Mouse (Mus musculus): ENCODE data around the gene Lin54.
"Not testable (repeated sequence)": the region's sequence is repeated elsewhere in the genome, so short reads cannot be mapped to it uniquely, and the experiment has no call there.

The Lin54 gene

DNA sequence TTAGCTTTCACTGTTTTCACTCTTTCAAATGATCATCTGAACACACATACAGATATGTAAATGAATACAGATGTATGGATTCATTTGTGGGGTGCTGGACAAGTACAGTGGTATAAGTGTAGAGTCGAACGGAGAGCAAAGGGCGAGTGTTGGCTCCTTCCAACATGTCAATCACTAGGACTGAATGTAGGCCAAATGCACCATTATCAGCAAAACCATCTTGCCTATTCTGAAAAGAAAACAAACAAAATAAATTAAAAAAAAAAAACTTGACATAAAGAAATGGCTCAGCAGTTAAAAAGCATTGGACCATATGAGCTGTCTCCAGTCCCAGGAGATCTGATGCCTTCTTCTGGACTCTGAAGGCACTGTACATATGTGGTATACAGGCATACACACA, 12.2 kb downstream of the Lin54 start:
- DNase-seq (ENCODE audit: low spot score) = no peak

DNA sequence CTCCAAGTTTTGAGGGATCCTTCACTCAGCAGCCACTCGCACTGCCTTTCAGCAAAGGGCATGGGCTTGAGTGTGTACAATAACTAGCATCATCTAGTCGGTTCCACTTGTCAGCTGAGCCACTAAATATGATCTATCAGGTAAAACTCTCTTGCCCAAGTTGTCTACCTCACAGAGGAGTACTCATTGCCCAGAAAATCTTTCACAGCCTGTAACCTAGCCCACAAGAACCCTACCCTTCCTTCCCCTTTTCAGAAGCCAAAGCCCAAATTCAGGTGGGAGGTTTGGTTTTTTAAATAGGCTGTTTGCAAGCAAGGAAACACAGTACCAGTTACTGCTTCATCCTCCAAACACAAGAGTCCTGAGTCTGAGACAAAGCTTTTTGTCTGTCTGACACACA, 13.3 kb downstream of the Lin54 start:
- no peak for DNase-seq (ENCODE audit: low spot score)

- no peak for DNase-seq (ENCODE audit: low spot score)
Measured at GRCm38 (mm10) chr5:100483569-100483968, 16.9 kb downstream of the Lin54 start.

DNA sequence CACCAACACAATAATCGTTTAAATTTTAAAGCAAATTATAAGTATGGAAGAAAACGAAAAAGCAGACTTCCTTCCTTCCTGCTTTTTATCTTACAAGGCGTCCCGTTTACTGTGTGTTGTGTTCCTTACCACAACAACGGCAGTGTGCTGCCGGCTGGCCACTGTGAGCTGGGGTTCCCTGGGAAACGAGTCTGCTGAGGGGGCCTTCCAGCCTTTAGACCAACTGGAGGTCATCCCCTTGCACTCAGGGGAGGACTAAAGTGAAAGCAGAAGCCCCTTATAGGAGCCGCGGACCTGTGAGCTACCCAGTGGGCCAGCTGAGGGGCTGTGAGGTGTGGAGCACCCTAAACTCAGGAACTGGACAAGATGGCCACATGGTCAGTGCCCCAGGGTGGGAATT, 22.8 kb downstream of the Lin54 start:
- DNase-seq (ENCODE audit: low spot score) = no peak

DNA sequence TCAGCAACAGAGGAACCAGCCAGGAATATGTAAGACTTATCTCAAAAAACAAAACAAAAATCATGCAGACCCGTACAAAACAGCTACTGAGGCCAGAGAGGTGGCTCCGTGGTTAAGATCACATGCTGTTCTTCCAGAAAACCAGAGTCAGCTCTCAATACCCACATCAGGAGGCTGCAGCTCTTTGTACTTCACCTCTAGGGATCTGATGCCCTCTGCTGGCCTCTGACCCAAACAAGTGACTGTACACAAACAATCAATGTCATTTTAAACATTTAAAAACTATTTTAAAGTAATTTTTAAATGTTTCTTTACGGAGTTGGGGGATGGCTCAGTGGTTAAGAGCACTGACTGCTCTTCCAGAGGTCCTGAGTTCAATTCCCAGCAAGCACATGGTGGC, 24.1 kb downstream of the Lin54 start:
- no peak for DNase-seq (ENCODE audit: low spot score)

GRCm38 (mm10) chr5:100467336-100467735, 33.1 kb downstream of the Lin54 start:
- DNase-seq (ENCODE audit: low spot score) = no peak

DNA sequence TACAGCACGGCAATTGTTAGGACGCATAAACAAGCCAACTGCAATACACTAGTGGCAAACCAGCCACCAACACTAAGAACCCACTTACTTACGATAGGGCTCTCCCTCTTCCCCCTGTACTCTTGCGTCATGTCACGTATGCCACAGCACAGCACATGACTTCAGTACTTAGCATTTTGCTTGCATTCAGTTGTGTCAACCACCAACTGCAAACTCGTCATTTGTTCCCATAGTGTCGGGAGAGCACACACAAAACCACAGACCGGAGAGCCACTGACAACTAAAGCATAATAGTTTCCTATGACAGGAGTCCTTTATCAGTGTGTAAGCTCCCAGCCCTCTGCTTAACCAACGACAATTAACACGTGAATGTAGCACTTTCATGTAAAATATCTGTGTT, 33.8 kb downstream of the Lin54 start:
- DNase-seq (ENCODE audit: low spot score) = no peak

- DNase-seq (ENCODE audit: low spot score) = no peak
Measured at GRCm38 (mm10) chr5:100462374-100462773, 38.1 kb downstream of the Lin54 start.

DNA sequence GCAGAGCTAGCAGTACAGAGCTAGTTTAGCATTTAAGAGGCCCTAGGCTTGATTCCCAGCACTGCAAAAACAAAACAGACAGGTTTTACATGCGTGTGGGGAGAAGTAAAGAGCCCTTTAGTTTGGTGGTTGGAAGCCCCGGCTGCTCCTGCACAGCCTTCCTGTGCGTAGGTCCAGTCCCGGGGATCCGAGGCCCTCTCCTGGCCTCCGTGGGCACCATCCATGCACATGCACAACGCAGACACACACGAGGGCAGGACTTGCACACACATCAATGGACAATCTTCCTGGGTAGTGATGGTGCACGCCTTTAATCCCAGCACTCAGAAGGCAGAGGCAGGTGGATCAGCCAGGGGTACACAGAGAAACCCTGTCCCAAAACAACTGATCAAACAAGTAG, 38.9 kb downstream of the Lin54 start:
- DNase-seq (ENCODE audit: low spot score) = no peak

- DNase-seq (ENCODE audit: low spot score) = no peak
Measured at GRCm38 (mm10) chr5:100459468-100459867, 41.0 kb downstream of the Lin54 start.

DNA sequence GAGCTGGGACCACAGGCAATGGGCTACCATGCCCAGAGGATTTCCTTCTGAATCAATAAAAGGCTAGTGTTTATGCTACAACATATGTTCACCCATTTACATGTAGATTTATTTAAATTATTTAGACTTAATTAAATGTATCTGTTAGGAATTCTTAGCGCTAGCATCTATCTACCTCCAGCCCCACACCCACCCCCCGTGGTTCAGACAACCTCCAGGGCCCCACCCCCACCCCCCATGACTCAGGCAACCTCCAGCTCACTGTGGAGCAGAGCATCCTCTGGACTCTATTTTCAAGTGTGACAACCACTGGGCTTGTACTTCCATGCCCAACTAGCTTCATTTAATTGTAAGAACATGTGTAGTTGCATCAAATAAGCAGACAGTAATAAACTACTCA, 48.6 kb downstream of the Lin54 start:
- no peak for DNase-seq (ENCODE audit: low spot score)

DNA sequence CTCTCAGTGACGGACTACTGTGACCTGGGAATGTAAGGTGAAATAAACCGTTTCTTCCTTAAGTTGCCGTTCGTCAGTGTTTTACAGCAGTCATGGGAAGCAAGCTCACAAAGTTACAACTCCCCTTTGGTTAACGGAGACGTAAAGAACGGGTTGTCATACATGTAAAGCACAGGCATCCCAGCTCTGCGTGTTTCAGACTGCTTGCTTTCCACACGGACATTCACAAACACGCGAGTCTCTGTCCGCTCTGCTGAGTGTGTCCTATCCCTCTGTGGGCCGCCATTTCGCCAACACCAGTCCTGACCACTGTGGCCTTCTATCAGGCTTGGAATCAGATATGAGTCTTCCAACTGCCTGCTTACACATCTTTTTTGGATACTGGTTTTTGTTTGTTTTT, 61.6 kb downstream of the Lin54 start:
- no peak for DNase-seq (ENCODE audit: low spot score)

GRCm38 (mm10) chr5:100437917-100438316, 62.5 kb downstream of the Lin54 start:
- DNase-seq (ENCODE audit: low spot score) = no peak

GRCm38 (mm10) chr5:100437086-100437485, 63.4 kb downstream of the Lin54 start:
- DNase-seq (ENCODE audit: low spot score) = no peak

DNA sequence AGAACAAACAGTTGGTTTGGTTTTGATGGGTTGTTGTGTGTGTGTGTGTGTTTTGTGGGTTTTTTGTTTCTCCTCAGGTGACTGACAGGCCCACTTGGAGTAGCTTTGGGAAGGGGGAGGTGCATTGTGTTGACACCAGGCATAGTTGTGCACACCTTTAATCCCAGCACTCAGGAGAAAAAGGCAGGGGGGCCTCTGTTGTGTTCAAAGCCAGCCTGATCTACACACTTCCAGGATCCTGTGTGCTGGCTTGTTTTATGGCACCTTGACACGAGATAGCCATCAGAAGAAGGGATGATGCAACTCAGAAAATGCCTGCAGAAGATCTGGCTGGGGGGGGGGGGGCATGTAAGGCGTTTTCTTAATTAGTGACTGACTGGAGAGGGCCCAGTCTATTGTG, 69.5 kb downstream of the Lin54 start:
- no peak for DNase-seq (ENCODE audit: low spot score)

- DNase-seq (ENCODE audit: low spot score) = no peak
Measured at GRCm38 (mm10) chr5:100430076-100430390, 70.4 kb downstream of the Lin54 start.

GRCm38 (mm10) chr5:100429344-100430075, 70.9 kb downstream of the Lin54 start:
- peak; percentile 80 for DNase-seq (ENCODE audit: low spot score)

GRCm38 (mm10) chr5:100428734-100429343, 71.6 kb downstream of the Lin54 start:
- no peak for DNase-seq (ENCODE audit: low spot score)

GRCm38 (mm10) chr5:100428031-100428733, 72.3 kb downstream of the Lin54 start:
- DNase-seq (ENCODE audit: low spot score) = no peak

- no peak for DNase-seq (ENCODE audit: low spot score)
Measured at GRCm38 (mm10) chr5:100427276-100427675, 73.2 kb downstream of the Lin54 start.

DNA sequence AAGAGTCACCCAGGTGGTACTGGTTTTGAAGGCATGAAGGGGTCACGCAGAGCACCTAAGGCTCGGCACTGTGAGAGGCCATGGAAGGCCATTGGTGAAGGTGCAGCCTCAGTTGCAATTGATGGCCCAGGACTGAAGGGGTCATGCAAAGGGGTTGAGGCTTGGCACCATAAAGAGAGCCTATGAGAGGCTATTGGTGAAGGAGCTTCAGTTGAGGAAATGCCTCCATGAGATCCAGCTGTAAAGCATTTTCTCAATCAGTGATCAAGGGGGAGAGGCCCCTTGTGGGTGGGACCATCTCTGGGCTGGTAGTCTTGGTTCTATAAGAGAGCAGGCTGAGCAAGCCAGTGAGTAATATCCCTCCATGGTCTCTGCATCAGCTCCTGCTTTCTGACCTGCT, 74.6 kb downstream of the Lin54 start:
- DNase-seq (ENCODE audit: low spot score) = not testable (repeated sequence)

DNA sequence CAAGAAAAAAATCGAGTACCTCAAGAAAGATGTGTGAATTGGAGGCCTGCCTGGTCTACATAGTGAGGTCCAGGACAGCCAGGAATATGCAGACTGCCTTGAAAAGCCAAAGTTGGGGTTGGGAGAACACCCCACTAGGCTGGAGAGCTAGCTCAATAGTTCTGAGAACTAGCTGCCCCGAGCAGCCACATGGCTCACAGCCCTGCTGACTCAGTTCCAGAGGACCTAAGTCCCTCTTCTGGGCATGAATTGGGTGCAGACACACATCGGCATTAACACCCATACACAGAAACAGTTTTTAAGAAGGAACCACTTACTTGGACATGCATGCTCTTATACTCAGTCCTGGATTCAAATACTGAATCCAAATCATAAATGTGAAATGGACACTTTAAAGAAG, 76.2 kb downstream of the Lin54 start:
- no peak for DNase-seq (ENCODE audit: low spot score)

DNA sequence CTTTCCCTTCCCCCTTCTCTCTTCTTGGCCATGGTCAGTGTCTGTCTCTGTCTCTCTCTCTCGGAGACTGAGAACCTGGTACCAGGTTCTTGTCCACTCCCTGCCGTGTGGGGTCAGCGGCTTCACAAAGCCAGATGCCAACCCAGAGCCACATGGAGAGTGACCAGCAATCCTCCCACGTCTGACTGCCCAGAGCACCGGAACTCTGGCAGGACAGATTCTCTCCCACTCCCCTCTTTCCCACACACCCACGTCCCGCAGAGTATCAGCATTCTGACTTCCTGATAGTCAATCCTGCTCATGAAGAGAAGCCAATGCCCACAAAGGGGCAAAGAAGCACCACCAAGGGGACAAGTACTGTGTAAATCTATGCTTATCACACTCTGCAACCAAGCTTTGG, 76.8 kb downstream of the Lin54 start:
- no peak for DNase-seq (ENCODE audit: low spot score)

GRCm38 (mm10) chr5:100418861-100419260, 81.6 kb downstream of the Lin54 start:
- DNase-seq (ENCODE audit: low spot score) = no peak

Data from layer of hippocampus, adult 9-10 months (tissue).